Mouse (Mus musculus) midbrain, embryonic 16.5 days (tissue): Measurements from ENCODE around the gene Pigv. TPM values are rescaled to one million over a fixed set of nuclear protein-coding genes. Genes with fewer than 3 reads are reported as not detected.

ENCODE experiments used
- ATAC-seq: fragments of 200-750 bp; cut with Nextera tagmentation; 2 replicates; pipeline ENCODE4 v1.8.0; 2017; ENCODE audit warnings: moderate TSS enrichment
- H3K27ac ChIP-seq: fragments of 300-500 bp; sonication (generic); 2 replicates; pipeline ENCODE4 v1.5.1; 2014; ENCODE audit warnings: mild to moderate bottlenecking, low read length, mixed read lengths
- H3K27me3 ChIP-seq: fragments of 300-500 bp; sonication (generic); 2 replicates; pipeline ENCODE4 v1.6.1; 2014; ENCODE audit warnings: low read depth, low read length, mixed read lengths; ENCODE audit not compliant: control insufficient read depth, insufficient read depth
- H3K36me3 ChIP-seq: fragments of 300-500 bp; sonication (generic); 2 replicates; pipeline ENCODE4 v1.6.1; 2014; ENCODE audit warnings: mild to moderate bottlenecking, low read length, moderate library complexity, mixed read lengths; ENCODE audit not compliant: control insufficient read depth, insufficient read depth
- H3K4me1 ChIP-seq: fragments of 300-500 bp; sonication (generic); 2 replicates; pipeline ENCODE4 v1.6.1; 2014; ENCODE audit warnings: mild to moderate bottlenecking, low read length, mixed read lengths; ENCODE audit not compliant: control insufficient read depth, insufficient read depth
- H3K4me2 ChIP-seq: fragments of 300-500 bp; sonication (generic); 2 replicates; pipeline ENCODE4 v1.6.1; 2014; ENCODE audit warnings: mild to moderate bottlenecking, low read length, mixed read lengths
- H3K4me3 ChIP-seq: fragments of 300-500 bp; sonication (generic); 2 replicates; pipeline ENCODE4 v1.5.1; 2014; ENCODE audit warnings: low read depth, mild to moderate bottlenecking, low read length, moderate library complexity, mixed read lengths
- H3K9ac ChIP-seq: fragments of 300-500 bp; sonication (generic); 2 replicates; pipeline ENCODE4 v1.6.1; 2014; ENCODE audit warnings: low read depth, low read length, mixed read lengths
- H3K9me3 ChIP-seq: fragments of 300-500 bp; sonication (generic); replicated peaks from 2 replicates; pipeline ENCODE4 v1.6.1; 2014; ENCODE audit warnings: mild to moderate bottlenecking, low read length, mixed read lengths; ENCODE audit not compliant: control insufficient read depth, poor library complexity, severe bottlenecking
- WGBS: fragments of 180-500 bp; shearing (Covaris S2); extraction: QIAGEN DNeasy Blood & Tissue Kit; methylation state at CpG from one replicate; pipeline ENCODE4 v1.1.7; 2014; 5-methylcytosine and 5-hydroxymethylcytosine counted together
- polyA plus RNA-seq: library from polyadenylated mRNA; unstranded; fragments of >200 nt; fragmentation: Nextera tagmentation; extraction: Ambion mirVana; gene quantifications from 2 replicates; pipeline ENCODE4 v1.2.1, GENCODE M21; 2015

Gene Pigv
- polyA plus RNA-seq, 1 experiment from 2014 or later, result 18.5 TPM

DNA sequence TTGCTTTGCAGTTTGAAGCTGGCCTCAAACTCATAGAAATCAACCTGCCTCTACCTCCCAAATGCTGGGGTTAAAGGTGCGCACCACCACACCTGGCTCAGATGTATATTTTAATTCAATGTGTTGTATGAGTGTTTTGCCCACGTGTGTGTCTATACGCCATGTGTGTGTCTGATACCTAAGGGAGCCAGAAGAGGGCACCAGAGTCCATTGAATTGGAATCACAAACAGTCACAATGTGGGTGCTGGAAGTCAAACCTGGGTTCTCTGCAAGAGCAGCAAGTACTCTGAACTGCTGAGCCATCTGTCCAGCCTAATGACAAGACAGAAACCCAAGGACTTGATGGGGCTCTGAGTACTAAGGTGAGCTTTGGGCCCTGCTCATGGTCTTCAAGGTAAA is 27.3 kb downstream of the Pigv start:
- Histone ChIP-seq H3K27me3 (no peaks in the 10 kb centered on the region), H3K27ac (no peak overlapping the region), H3K9ac (no peak overlapping the region), H3K4me3 (no peak overlapping the region), H3K9me3 (0 out of 2 replicates have a peak, but pooled peaks cover 2% of the 10 kb centered on the region), H3K4me2 (no peak overlapping the region), H3K4me1 (no peaks in the 10 kb centered on the region), H3K36me3 (no peaks in the 10 kb centered on the region)
- WGBS, result 90% methylated on average over 3 of the region's 3 CpGs
- no peak for ATAC-seq

DNA sequence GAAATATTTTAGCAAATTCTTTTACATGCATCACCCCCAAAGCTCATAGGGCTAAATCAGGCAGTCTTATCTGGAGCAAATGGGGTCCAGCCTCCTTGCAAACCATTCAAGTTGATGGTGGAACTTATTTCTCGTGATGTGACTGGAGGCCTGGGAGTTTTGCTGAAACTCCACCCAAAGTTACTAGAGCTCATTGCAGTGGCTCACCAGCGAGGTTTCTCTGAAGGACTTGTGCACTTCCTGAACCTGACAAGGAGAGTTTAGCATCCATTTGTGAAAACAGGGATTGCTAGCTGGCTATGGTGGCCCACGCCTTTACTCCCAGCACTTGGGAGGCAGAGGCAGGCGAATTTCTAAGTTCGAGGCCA is 38.4 kb downstream of the Pigv start:
- ATAC-seq, result no peak
- Histone ChIP-seq H3K4me2 (no peak overlapping the region), H3K36me3 (no peaks in the 10 kb centered on the region), H3K4me1 (peaks cover 22% of the 10 kb centered on the region), H3K27me3 (no peaks in the 10 kb centered on the region), H3K9me3 (no peaks in the 10 kb centered on the region), H3K9ac (no peak overlapping the region), H3K27ac (no peak overlapping the region), H3K4me3 (no peak overlapping the region)
- 84% methylated on average over 5 of the region's 5 CpGs for WGBS

DNA sequence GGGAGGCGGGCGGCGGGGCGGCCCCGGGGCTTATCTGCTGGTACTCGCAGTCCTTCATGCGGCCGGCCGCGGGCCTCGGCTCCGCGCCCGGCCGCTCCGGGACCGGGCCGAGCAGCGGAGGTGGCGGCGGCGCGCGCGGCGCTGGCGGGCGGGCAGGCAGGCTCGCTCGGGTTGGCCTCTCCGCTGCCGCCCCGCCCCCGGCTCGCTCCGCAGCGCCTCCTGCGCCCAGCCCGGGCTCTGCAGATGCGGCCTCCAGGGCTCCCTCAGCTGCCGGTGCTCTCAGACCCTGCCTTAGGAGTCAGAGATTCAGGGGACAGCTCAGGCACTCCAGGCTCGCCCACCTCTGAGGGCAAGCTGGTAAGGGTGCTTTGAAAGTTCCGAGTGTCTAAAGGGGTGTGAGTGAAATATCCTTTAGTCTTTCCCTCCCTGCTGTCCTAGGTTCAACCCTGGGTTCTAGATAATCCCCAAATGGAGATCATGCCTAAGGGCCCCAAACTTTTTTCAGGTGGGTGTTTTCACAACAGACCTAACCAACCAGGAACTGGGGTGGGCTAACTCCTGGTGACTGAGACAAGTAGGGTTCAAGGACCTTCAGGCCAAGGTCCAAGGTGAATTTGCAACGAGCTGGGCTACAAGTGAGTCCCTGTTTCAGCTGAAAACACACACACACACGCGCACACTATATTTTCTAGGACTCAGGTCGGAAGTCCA is 39.0 kb downstream of the Pigv start:
- Histone ChIP-seq H3K27me3 (no peaks in the 10 kb centered on the region), H3K36me3 (no peaks in the 10 kb centered on the region), H3K9ac (peak overlapping the region; percentile 91), H3K27ac (peak overlapping the region; percentile 85), H3K9me3 (no peaks in the 10 kb centered on the region), H3K4me3 (peak overlapping the region; percentile 91), H3K4me1 (peaks cover 22% of the 10 kb centered on the region), H3K4me2 (peak overlapping the region; percentile 86)
- peak; percentile 94 for ATAC-seq
- WGBS, result 16% methylated on average over 23 of the region's 47 CpGs

DNA sequence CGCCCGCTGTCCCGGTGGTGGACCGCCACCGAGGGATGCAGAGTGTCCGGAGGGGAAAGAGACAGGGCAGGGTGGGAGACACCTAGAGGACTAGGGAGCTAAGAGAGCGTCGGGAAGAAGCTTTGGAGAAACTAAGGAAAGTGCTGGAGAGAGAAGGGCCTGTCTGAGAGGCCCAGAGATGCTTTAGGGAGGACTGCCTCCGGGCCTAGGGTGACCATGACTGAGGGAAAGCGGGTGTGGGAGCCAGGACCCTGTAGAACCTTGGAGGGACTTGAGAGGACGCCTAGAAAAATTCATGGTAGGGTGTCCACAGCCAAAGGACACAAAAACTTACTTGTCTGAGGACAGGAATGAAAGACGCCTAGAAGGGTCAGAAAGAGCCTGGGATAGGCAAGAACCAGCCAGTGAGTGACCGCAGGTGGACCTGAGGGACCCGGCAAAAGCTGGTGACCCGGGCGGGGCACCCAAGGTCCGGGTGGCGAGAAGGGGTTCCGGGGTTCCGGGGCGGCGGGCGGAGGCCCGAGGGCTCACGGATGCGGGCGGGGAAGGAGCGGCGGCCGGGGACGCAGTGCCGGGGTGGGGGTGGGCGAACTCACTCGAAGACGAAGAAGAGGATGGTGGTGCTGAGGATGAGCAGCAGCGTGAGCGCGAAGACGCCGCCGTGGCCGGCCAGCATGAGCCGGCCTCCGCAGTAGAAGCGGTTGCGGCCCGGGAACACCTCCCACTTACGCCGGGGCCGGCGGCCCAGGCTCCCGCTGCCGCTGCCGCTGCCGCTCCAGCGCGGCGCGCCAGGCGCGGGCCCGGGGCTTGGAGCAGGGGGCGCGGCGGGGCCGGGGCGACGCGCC is 39.7 kb downstream of the Pigv start:
- Histone ChIP-seq H3K4me3 (peak overlapping the region; percentile 91), H3K27ac (peak overlapping the region; percentile 85), H3K4me1 (peaks cover 22% of the 10 kb centered on the region), H3K27me3 (no peaks in the 10 kb centered on the region), H3K9me3 (no peaks in the 10 kb centered on the region), H3K9ac (peak overlapping the region; percentile 91), H3K4me2 (peak overlapping the region; percentile 86), H3K36me3 (no peaks in the 10 kb centered on the region)
- WGBS, result 1% methylated on average over 33 of the region's 69 CpGs
- peak; percentile 71 for ATAC-seq

DNA sequence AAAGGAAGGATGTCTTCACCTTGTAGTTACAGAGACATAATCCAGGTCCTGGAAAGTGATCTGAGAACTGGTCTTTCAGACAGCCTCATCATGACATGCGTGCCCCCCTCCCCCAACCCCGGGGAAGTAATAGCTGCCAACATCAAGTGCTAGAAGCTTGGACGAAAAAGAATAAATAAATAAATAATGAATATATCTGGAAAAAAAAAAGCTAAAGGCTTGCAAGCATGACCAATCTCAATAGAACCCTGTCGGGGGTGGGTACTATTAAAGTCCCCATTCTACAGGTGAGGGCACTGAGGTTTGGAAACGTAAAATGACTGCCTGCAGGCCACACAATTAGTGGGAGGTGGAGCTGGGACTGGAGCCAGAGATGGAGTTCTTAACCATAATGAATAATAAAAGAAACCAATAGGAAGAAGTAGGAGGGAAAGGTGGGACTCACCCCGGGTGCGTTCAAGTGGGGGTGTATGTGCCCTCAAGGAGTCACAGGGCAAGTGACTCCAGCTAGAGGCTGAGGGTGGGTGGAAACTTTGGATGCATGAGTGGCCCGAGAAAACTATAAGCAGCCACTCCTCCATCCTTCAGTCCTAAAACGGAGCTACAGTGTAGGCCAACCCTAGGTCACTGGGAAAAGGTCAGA is 40.6 kb downstream of the Pigv start:
- H3K4me1 ChIP-seq, result peaks cover 22% of the 10 kb centered on the region
- H3K9me3 ChIP-seq, result no peaks in the 10 kb centered on the region
- no peaks in the 10 kb centered on the region for H3K36me3 ChIP-seq
- peak overlapping the region; percentile 91 for H3K4me3 ChIP-seq
- H3K4me2 ChIP-seq, result peak overlapping the region; percentile 86
- no peak overlapping the region for H3K27ac ChIP-seq
- peak overlapping the region; percentile 91 for H3K9ac ChIP-seq
- WGBS, result 39% methylated on average over 9 of the region's 9 CpGs
- H3K27me3 ChIP-seq, result no peaks in the 10 kb centered on the region
- no peak for ATAC-seq

DNA sequence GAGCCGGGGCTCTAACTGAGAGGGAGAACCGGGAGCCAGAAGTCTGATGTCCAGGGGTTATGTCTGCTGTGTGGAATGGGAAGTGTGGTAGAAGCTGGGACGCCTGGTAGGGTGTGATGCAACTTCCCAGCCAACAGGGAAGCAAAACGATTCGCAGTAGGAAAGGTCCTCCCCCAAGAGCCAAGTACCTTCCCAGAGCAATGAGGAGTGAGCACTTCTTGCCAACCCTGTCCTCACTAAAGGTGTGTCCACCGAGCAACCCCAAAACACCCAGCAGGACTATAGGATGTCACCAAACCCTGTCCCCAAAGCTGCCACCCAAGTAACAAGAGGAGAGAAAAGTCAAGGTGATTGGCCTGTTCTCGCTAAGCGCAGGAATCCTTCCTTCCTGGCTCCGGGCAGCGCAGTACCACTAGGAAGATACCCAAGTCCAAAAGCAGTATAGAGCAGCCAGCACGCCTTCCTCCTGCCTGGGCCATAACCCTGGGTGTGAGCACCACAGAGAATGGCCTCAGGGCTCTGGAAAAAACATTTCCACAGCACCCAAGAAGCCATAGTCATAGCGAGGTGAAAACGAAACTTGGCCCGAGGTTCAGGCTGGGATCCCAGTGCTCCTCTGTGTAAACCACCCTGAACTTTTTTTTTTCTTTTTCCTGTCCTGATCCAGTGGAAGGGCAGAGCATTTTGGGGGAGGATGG is 41.2 kb downstream of the Pigv start:
- H3K36me3 ChIP-seq, result 0 out of 2 replicates have a peak, but pooled peaks cover under 1% of the 10 kb centered on the region
- H3K27me3 ChIP-seq, result no peaks in the 10 kb centered on the region
- 85% methylated on average over 14 of the region's 14 CpGs for WGBS
- no peak overlapping the region for H3K9ac ChIP-seq
- H3K27ac ChIP-seq, result no peak overlapping the region
- peak overlapping the region; percentile 86; the same call in 1 of the 2 replicates for H3K4me2 ChIP-seq
- no peak overlapping the region for H3K4me3 ChIP-seq
- no peak for ATAC-seq
- H3K9me3 ChIP-seq, result no peaks in the 10 kb centered on the region
- peaks cover 22% of the 10 kb centered on the region for H3K4me1 ChIP-seq

DNA sequence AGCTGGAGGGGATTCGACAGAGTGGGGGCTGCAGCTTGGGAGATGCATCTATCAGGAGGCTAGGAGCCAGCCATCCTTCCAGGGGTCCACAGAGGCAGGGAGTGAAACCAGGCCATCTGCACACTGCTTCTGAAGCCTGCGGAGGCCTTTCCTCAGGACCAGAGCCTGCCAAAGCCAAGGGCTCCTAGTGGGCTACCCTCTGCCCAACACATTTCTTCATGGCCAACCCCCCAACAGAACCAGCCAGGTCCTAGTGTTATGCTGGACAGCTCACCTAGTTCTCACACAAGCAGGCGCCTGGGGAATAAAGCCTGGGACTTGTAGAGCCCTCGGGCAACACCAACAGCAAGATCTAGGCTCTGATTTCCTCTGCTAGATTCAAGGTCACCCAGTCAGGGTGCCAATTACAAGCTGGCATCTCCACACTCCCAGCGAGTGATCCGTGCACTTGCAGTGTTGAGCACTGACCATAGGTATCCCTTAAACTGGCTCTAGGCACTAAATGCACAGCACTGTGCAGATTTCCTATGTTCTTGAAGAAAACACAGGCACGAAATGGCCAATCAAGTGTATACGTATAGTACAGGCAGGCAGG is 42.0 kb downstream of the Pigv start:
- ATAC-seq, result no peak
- Histone ChIP-seq H3K4me2 (no peak overlapping the region), H3K9ac (no peak overlapping the region)

DNA sequence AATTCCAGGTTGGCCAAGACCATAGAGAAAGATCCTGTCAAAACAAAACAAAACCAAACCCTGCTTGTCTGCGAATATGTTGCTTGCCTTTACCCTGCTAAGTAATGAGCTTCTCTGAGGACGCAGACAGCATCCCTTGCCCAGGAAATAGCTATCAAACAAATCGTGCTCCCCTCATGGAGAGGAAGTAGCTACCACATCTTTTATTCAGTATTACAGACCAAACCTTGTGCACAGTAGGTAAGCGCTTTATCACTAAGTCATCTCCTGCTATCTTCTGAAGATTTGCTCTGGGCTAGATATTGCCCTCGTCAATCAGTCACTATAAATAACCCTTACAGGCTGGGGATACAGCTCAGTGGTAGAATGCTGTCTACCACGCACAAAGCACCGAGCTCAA is 43.3 kb downstream of the Pigv start:
- no peak overlapping the region for H3K27ac ChIP-seq
- H3K27me3 ChIP-seq, result no peaks in the 10 kb centered on the region
- H3K9me3 ChIP-seq, result no peaks in the 10 kb centered on the region
- no peak for ATAC-seq
- WGBS, result 85% methylated on average over 7 of the region's 7 CpGs
- H3K4me2 ChIP-seq, result no peak overlapping the region
- H3K4me3 ChIP-seq, result no peak overlapping the region
- H3K4me1 ChIP-seq, result peaks cover 22% of the 10 kb centered on the region
- no peak overlapping the region for H3K9ac ChIP-seq
- H3K36me3 ChIP-seq, result peaks cover 6% of the 10 kb centered on the region; the same call in 1 of the 2 replicates

More for the DNA sequence above, 42.0 kb downstream of the Pigv start:
- no peak overlapping the region for H3K4me3 ChIP-seq
- H3K4me1 ChIP-seq, result peaks cover 22% of the 10 kb centered on the region
- no peaks in the 10 kb centered on the region for H3K9me3 ChIP-seq
- 89% methylated on average over 8 of the region's 8 CpGs for WGBS
- peaks cover 5% of the 10 kb centered on the region; the same call in 1 of the 2 replicates for H3K36me3 ChIP-seq
- no peaks in the 10 kb centered on the region for H3K27me3 ChIP-seq
- no peak overlapping the region for H3K27ac ChIP-seq
